Mouse (Mus musculus) forebrain, embryonic 15.5 days (tissue): ENCODE results near the gene Ell. TPM values are rescaled to one million over a fixed set of nuclear protein-coding genes. Genes with fewer than 3 reads are reported as not detected.

Source experiments
- ATAC-seq: fragments of 200-750 bp; cut with Nextera tagmentation; replicated peaks from 2 replicates; pipeline ENCODE4 v1.8.0; 2017; ENCODE audit warnings: mild to moderate bottlenecking, moderate TSS enrichment, moderate library complexity
- H3K27ac ChIP-seq: fragments of 300-500 bp; sonication (generic); replicated peaks from 2 replicates; pipeline ENCODE4 v1.5.1; 2015; ENCODE audit warnings: mild to moderate bottlenecking, inconsistent platforms
- H3K27me3 ChIP-seq: fragments of 300-500 bp; sonication (generic); 2 replicates; pipeline ENCODE4 v1.6.1; 2015; ENCODE audit warnings: inconsistent platforms
- H3K36me3 ChIP-seq: fragments of 300-500 bp; sonication (generic); 2 replicates; pipeline ENCODE4 v1.6.1; 2015; ENCODE audit warnings: mild to moderate bottlenecking, inconsistent platforms
- H3K4me1 ChIP-seq: fragments of 300-500 bp; sonication (generic); 2 replicates; pipeline ENCODE4 v1.6.1; 2015; ENCODE audit warnings: inconsistent platforms
- H3K4me2 ChIP-seq: fragments of 300-500 bp; sonication (generic); replicated peaks from 2 replicates; pipeline ENCODE4 v1.6.1; 2015; ENCODE audit warnings: mild to moderate bottlenecking, inconsistent platforms
- H3K4me3 ChIP-seq: fragments of 300-500 bp; sonication (generic); 2 replicates; pipeline ENCODE4 v1.5.1; 2015; ENCODE audit warnings: mild to moderate bottlenecking, inconsistent platforms
- H3K9ac ChIP-seq: fragments of 300-500 bp; sonication (generic); replicated peaks from 2 replicates; pipeline ENCODE4 v1.6.1; 2015; ENCODE audit warnings: mild to moderate bottlenecking, inconsistent platforms
- H3K9me3 ChIP-seq: fragments of 300-500 bp; sonication (generic); 2 replicates; pipeline ENCODE4 v1.6.1; 2016; ENCODE audit warnings: inconsistent platforms
- WGBS: fragments of 180-500 bp; shearing (Covaris S2); methylation state at CpG from one replicate; pipeline ENCODE4 v1.1.7; 2015; ENCODE audit warnings: mixed read lengths; 5-methylcytosine and 5-hydroxymethylcytosine counted together
- polyA plus RNA-seq: library from polyadenylated mRNA; unstranded; fragments of >200 nt; fragmentation: Nextera tagmentation; extraction: Ambion mirVana; gene quantifications from 2 replicates; pipeline ENCODE4 v1.2.1, GENCODE M21; 2015

The Ell gene
- polyA plus RNA-seq, 1 experiment from 2014 or later = 19.2 TPM

DNA sequence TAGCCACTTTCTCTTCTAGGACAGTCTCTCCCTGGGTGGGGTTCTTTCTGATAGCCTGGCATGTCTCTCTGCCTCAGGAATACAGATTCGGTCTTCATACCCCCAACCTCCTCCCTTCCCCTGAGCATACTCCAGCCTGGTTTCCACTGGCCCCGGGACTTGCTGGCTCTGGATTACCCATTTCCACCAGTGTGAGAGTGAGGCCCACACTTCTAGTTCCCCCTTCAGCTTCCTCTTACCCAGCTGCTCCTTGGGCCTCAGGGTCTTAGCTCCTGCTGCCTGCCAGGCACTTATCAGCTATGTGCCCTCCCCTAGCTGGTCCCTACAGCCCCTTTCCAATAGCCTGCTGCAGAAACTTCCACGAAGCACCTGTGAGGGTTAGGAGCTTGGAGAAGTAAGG, 76.6 kb downstream of the Ell start, which contains the start of gene Lrrc25:
TSS of gene Lrrc25 (plus strand) at position 262 of the 400 bp plus-strand sequence.
- H3K36me3 ChIP-seq = no peaks in the 10 kb centered on the region
- H3K27me3 ChIP-seq = no peaks in the 10 kb centered on the region; the same call in 1 of the 2 replicates
- no peaks in the 10 kb centered on the region for H3K9me3 ChIP-seq
- WGBS = 84% methylated on average over 3 of the region's 3 CpGs
- no peak within 1 kb of the TSS for H3K4me3 ChIP-seq
- no peak within 1 kb of the TSS for H3K9ac ChIP-seq
- no peak within 1 kb of the TSS for H3K27ac ChIP-seq
- H3K4me1 ChIP-seq = peaks cover 12% of the 10 kb centered on the region
- H3K4me2 ChIP-seq = no peak within 1 kb of the TSS
- no peak for ATAC-seq

DNA sequence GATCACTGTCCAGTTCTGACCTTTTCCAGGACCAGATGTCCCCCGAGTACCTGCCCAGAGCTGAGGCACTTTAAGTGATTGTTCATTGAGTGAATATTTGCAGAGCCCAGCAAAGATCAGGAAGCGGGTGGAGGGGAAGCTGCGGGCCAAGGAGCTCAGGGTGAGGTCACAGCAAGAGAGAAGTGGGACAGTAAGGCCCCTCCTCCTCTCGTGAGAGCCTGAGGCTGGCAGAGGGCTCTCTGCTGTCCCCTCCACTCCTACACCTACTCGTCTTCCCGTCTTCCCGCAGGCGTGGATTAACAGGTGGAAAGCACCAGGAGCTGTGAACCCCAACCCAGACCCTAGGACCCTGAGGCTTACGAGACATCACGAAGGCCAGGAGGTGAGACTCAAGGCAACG, 77.4 kb downstream of the Ell start:
- ATAC-seq = no peak
- peaks cover 5% of the 10 kb centered on the region for H3K4me1 ChIP-seq
- H3K36me3 ChIP-seq = no peaks in the 10 kb centered on the region
- 0 out of 2 replicates have a peak, but pooled peaks cover 1% of the 10 kb centered on the region for H3K27me3 ChIP-seq
- no peak overlapping the region for H3K4me2 ChIP-seq
- 63% methylated on average over 11 of the region's 11 CpGs for WGBS
- H3K9ac ChIP-seq = no peak overlapping the region
- no peak overlapping the region for H3K4me3 ChIP-seq
- no peak overlapping the region for H3K27ac ChIP-seq
- H3K9me3 ChIP-seq = no peaks in the 10 kb centered on the region

DNA sequence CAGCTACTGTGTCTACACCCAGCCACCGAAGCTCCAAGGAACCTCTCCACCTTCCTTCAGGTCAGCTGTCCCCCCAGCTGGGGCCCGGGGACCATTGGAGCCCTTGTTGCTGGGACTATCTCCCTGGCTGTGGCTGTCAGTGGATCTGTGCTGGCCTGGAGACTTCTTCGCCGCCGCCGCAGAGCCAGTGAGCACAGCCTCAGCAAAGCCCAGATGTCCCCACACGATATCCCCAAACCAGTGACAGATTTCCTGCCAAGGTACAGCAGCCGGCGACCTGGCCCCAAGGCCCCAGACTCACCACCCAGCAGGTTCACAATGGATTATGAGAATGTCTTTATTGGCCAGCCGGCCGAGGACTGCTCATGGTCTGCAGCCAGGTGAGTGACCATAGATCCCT, 78.7 kb downstream of the Ell start:
- Histone ChIP-seq H3K9me3 (no peaks in the 10 kb centered on the region), H3K4me3 (no peak overlapping the region), H3K27me3 (0 out of 2 replicates have a peak, but pooled peaks cover 3% of the 10 kb centered on the region), H3K36me3 (no peaks in the 10 kb centered on the region), H3K9ac (no peak overlapping the region), H3K4me1 (no peaks in the 10 kb centered on the region), H3K4me2 (no peak overlapping the region), H3K27ac (no peak overlapping the region)
- ATAC-seq = no peak
- 77% methylated on average over 11 of the region's 11 CpGs for WGBS

DNA sequence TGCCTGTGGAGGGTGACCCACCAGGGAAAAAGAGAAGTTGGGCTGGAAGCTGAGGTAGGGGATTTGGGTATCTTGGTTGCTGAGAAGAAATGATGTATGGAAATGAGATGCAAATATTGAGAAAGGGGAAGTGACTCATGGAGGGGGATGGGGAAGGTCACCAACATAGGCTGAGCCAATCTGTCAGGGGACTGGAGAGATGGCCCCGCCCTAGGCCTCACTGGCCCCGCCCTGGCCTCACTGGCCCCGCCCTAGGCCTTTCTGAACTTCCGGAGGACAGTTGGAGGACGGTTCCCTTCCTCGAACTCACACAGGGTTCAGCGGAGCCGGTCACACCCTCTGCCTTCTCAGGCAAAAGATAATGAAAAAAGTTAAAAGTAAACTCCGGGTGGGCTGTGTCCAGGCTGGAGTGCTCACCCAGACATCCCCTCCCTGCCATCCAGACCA, 79.7 kb downstream of the Ell start:
- H3K4me3 ChIP-seq = no peak overlapping the region
- no peaks in the 10 kb centered on the region for H3K4me1 ChIP-seq
- no peak overlapping the region for H3K9ac ChIP-seq
- ATAC-seq = no peak
- H3K27ac ChIP-seq = no peak overlapping the region
- no peaks in the 10 kb centered on the region for H3K9me3 ChIP-seq
- no peak overlapping the region for H3K4me2 ChIP-seq
- no peaks in the 10 kb centered on the region for H3K36me3 ChIP-seq
- H3K27me3 ChIP-seq = 0 out of 2 replicates have a peak, but pooled peaks cover 3% of the 10 kb centered on the region
- 38% methylated on average over 9 of the region's 9 CpGs for whole genome bisulfite sequencing

DNA sequence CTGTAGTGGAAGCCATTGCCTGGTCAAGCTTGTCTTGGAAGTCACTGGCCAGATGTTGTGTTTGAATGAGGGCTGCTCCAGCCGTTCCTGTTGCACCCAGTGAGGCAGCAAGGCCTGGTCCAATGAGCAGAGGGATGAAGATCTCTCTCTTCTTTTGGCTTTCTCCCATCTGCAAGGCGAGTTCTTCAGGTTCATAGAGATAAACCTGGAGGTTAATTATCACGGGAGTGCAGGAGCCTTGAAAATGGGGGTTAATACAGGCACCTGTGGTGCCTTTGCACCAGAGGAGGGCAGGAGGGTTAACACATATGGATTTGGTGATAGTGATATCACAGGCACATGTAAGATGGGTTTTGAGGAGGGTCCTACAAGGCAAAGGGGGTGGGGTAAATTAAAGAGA, 83.0 kb downstream of the Ell start:
- no peak for ATAC-seq
- WGBS = 64% methylated on average over 3 of the region's 3 CpGs
- Histone ChIP-seq H3K4me1 (no peaks in the 10 kb centered on the region), H3K27me3 (0 out of 2 replicates have a peak, but pooled peaks cover 3% of the 10 kb centered on the region), H3K36me3 (no peaks in the 10 kb centered on the region), H3K9me3 (no peaks in the 10 kb centered on the region), H3K9ac (no peak overlapping the region), H3K4me3 (no peak overlapping the region), H3K27ac (no peak overlapping the region), H3K4me2 (no peak overlapping the region)

DNA sequence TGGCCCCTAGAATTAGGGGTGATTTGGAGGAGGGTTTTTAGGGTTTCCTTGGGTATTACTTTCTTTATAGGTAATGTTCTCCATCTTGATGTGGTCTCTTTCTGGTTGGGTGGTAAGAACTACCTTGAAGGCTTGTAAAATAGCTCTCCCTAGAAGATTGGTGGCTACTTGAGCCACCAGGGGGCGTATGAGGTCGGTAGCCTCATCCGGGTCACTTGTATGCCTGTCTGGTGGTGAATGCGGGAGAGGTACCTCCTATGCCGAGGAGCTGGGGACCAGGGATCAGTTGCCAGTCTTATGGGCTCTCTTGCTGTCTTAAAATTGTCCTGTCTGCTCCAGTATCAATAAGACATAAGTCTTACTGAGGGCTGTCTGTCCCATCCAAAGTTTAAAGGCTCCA, 85.8 kb downstream of the Ell start:
- no peak overlapping the region for H3K9ac ChIP-seq
- H3K4me3 ChIP-seq = no peak overlapping the region
- H3K27me3 ChIP-seq = 0 out of 2 replicates have a peak, but pooled peaks cover 3% of the 10 kb centered on the region
- 17% methylated on average over 5 of the region's 5 CpGs for WGBS
- peaks cover 10% of the 10 kb centered on the region for H3K4me1 ChIP-seq
- H3K9me3 ChIP-seq = no peaks in the 10 kb centered on the region
- no peak overlapping the region for H3K27ac ChIP-seq
- no peak overlapping the region for H3K4me2 ChIP-seq
- no peak for ATAC-seq
- no peaks in the 10 kb centered on the region for H3K36me3 ChIP-seq

DNA sequence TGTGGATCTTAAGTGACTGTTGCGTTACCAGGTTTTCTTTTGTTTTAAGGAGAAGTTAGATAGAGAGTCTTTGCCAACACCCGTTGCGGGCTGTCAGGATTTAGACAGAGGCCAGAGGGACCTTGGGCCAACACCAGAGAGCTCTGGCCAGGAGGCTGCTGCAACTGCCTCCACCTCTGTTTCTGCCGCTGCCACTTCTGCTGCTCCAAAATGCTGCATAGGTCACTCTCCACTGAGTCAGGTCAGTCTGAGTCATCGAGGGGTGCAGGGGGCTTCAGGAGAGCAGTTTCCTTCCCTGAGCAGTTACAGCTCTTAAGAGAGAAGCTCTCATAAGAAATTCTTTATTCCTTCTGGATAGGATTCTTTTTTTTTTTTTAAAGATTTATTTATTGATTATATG, 87.8 kb downstream of the Ell start:
- Histone ChIP-seq H3K27me3 (0 out of 2 replicates have a peak, but pooled peaks cover 6% of the 10 kb centered on the region), H3K4me2 (no peak overlapping the region), H3K27ac (no peak overlapping the region), H3K9ac (no peak overlapping the region), H3K36me3 (no peaks in the 10 kb centered on the region), H3K4me1 (peaks cover 21% of the 10 kb centered on the region), H3K4me3 (no peak overlapping the region), H3K9me3 (no peaks in the 10 kb centered on the region)
- WGBS = 93% methylated on average over 5 of the region's 5 CpGs
- no peak for ATAC-seq

DNA sequence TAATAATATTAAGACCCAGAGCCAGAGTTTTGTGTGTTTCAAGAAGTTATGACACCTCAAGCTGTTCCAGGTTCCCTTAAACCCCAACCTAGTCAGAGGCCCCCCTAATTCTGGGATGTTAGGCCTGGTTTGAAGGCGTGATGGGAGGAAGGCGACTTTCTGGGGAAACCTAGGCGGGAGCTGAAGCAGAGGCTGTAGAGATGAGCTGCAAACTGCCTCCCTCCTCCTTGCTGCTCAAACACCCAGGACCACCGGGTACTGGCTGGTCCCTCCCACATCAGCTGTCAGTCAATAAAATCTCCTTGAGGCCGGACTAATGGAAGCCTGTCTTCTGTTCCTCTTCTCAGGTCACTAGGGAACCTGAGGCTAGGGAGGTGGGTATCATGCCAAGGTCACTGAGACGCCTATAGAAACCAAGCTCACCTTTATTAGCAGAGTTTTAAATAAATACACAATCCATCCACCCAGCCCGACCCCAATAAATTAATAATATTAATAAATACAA, 89.8 kb downstream of the Ell start:
- ATAC-seq = no peak
- H3K27ac ChIP-seq = peak overlapping the region; percentile 47

DNA sequence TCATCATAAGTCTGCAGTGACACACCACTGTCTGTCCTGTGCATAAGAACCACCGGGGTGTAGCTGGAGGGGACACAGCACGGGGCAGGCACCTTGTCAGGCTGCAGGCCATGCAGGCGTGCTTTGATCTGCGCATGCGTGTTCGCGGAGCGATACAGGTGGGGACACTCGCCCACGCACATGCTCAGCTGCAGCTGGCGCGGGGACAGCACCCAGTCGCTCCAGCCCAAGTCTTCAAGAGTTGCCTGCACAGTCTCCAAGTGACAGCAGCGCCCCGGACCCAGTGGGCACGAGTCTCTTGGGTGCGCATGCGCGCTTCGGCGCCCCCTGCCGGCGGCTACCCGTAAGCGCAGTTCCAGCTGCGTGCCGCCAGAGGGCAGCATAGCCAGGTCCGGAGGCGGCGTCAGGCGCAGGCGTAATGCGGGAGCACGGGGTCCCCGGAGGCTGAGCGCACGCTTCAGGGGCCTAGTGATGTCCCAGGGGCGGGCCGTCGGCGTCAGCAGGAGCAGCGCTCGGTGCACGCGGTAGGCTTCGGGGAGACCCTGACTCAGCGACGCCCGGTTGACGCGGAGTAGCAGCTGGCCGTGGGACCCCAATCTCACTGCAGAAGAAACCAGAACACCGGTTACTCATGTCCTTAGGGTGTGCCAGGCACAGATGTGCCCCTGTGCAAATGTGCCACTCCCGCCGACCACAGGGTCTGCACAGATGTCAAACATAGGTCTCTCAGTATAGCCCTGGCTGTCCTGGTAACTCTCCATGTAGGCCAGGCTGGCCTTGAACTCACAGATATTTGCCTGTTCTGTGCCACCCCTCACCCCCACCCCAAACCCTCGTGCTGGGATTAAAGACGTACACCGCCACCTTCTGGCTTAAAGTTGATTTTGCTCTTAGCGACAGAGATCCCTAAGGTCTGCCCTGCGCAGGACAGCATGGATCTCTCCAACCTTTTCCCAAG, 90.6 kb downstream of the Ell start:
- under 1% methylated on average over 60 of the region's 60 CpGs for WGBS
- H3K4me3 ChIP-seq = peak overlapping the region; percentile 46
- peak; percentile 94 for ATAC-seq

More for the DNA sequence above, 89.8 kb downstream of the Ell start:
- no peaks in the 10 kb centered on the region for H3K36me3 ChIP-seq
- H3K9me3 ChIP-seq = no peaks in the 10 kb centered on the region
- H3K4me3 ChIP-seq = peak overlapping the region; percentile 46
- 63% methylated on average over 7 of the region's 7 CpGs for WGBS
- peak overlapping the region; percentile 45 for H3K9ac ChIP-seq
- H3K27me3 ChIP-seq = 0 out of 2 replicates have a peak, but pooled peaks cover 6% of the 10 kb centered on the region
- H3K4me1 ChIP-seq = peaks cover 23% of the 10 kb centered on the region
- peak overlapping the region; percentile 56 for H3K4me2 ChIP-seq

DNA sequence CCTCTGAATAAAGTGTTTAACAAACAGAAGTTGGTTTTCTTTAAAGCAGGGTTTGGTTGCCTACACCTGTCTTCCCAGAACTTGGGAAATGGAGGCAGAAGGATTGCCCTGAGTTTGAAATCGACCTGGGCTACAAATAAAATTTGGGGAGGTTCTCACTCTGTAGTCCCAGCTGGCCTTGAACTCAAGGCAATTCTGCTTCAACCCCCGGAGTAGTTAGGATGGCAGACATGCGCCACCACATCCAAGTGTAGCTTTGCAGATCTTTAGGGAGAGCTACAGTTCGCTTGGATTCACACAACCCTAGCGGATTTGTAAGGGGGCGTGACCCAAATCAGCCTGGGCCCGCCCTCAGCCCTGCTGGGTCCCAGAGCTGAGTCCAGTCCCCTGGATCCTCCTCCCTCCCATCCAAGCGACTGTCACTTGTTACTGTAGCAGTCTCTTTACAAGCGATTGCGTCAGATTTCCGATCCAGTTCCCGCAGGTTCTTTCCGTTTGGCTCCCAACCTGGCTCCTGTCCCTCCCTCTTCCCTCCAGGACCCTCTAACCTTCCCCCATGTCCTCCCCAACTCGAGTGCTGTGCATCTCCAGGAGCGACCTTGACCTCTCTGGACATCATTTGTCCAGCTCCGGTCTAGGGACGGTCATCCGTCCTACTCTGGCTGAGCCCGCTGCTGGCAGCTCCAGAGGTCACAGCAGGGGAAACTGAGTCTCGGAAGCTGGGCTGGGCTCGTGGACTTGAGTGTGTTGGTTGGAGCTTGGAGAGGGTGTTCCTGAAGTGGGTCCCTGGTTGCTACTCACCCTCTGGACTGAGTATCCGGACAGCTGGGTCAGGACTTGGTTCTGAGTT, 91.5 kb downstream of the Ell start:
- peak; percentile 11; the same call in 1 of the 2 replicates for ATAC-seq
- Histone ChIP-seq H3K4me3 (no peak overlapping the region), H3K4me1 (peaks cover 25% of the 10 kb centered on the region), H3K27me3 (0 out of 2 replicates have a peak, but pooled peaks cover 6% of the 10 kb centered on the region), H3K9me3 (no peaks in the 10 kb centered on the region), H3K27ac (no peak overlapping the region), H3K36me3 (no peaks in the 10 kb centered on the region), H3K4me2 (peak overlapping the region; percentile 56; the same call in 1 of the 2 replicates), H3K9ac (no peak overlapping the region)
- 13% methylated on average over 22 of the region's 22 CpGs for WGBS

More for the DNA sequence above, 90.6 kb downstream of the Ell start:
- Histone ChIP-seq H3K4me1 (peaks cover 25% of the 10 kb centered on the region), H3K4me2 (peak overlapping the region; percentile 56), H3K9me3 (no peaks in the 10 kb centered on the region), H3K9ac (peak overlapping the region; percentile 45), H3K27ac (peak overlapping the region; percentile 52), H3K27me3 (0 out of 2 replicates have a peak, but pooled peaks cover 6% of the 10 kb centered on the region), H3K36me3 (no peaks in the 10 kb centered on the region)

DNA sequence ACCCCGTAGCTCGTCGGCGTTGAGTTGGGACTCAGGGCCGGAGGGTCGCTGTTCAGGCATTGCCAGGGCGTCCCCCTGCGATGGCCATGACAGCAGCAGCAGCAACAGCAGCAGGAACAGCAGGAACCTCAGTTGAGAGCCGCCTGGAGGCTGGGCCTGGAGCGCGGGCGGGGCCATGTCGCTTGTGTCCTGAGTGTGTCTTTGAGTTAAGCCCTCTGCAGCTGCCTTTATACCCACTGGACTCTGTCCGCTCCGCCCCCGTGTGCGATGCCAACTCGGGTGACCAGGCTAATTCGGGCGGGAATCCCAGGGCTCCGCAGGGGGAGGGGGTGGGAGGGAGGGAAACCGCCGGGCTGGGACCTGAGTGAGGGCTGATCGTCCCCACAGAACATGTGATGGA, 92.2 kb downstream of the Ell start:
- Histone ChIP-seq H3K27me3 (0 out of 2 replicates have a peak, but pooled peaks cover 6% of the 10 kb centered on the region), H3K4me1 (peaks cover 25% of the 10 kb centered on the region), H3K4me3 (no peak overlapping the region), H3K27ac (no peak overlapping the region), H3K9ac (no peak overlapping the region), H3K4me2 (no peak overlapping the region), H3K9me3 (no peaks in the 10 kb centered on the region), H3K36me3 (no peaks in the 10 kb centered on the region)
- no peak for ATAC-seq
- 21% methylated on average over 24 of the region's 24 CpGs for WGBS
